Mouse (Mus musculus) heart, embryonic 13.5 days (tissue): ENCODE measurements around the gene C1qtnf3. TPM values are rescaled to one million over a fixed set of nuclear protein-coding genes. Genes with fewer than 3 reads are reported as not detected.
"Not testable (repeated sequence)": the region's sequence is repeated elsewhere in the genome, so short reads cannot be mapped to it uniquely, and the experiment has no call there.

ENCODE experiments used
- ATAC-seq: fragments of 200-750 bp; cut with Nextera tagmentation; 2 replicates; pipeline ENCODE4 v1.8.0; 2017; ENCODE audit warnings: moderate TSS enrichment; ENCODE audit not compliant: insufficient number of reproducible peaks, low FRiP score, low TSS enrichment; ENCODE audit errors: extremely low read depth
- H3K27ac ChIP-seq: fragments of 300-500 bp; sonication (generic); replicated peaks from 2 replicates; pipeline ENCODE4 v1.5.1; 2015; ENCODE audit warnings: moderate library complexity, mild to moderate bottlenecking, inconsistent platforms
- H3K27me3 ChIP-seq: fragments of 300-500 bp; sonication (generic); replicated peaks from 2 replicates; pipeline ENCODE4 v1.6.1; 2015; ENCODE audit warnings: mild to moderate bottlenecking, inconsistent platforms
- H3K36me3 ChIP-seq: fragments of 300-500 bp; sonication (generic); 2 replicates; pipeline ENCODE4 v1.6.1; 2015; ENCODE audit warnings: mild to moderate bottlenecking, inconsistent platforms
- H3K4me1 ChIP-seq: fragments of 300-500 bp; sonication (generic); 2 replicates; pipeline ENCODE4 v1.6.1; 2015; ENCODE audit warnings: inconsistent platforms
- H3K4me2 ChIP-seq: fragments of 300-500 bp; sonication (generic); 2 replicates; pipeline ENCODE4 v1.6.1; 2015; ENCODE audit warnings: inconsistent platforms, mild to moderate bottlenecking, moderate library complexity
- H3K4me3 ChIP-seq: fragments of 300-500 bp; sonication (generic); 2 replicates; pipeline ENCODE4 v1.5.1; 2015; ENCODE audit warnings: moderate library complexity, mild to moderate bottlenecking, inconsistent platforms
- H3K9ac ChIP-seq: fragments of 300-500 bp; sonication (generic); 2 replicates; pipeline ENCODE4 v1.6.1; 2015; ENCODE audit warnings: inconsistent platforms, mild to moderate bottlenecking, moderate library complexity
- H3K9me3 ChIP-seq: fragments of 300-500 bp; sonication (generic); 2 replicates; pipeline ENCODE4 v1.6.1; 2016; ENCODE audit warnings: inconsistent platforms
- WGBS: fragments of 180-500 bp; shearing (Covaris S2); methylation state at CpG from one replicate; pipeline ENCODE4 v1.1.7; 2015; ENCODE audit warnings: mixed read lengths; 5-methylcytosine and 5-hydroxymethylcytosine counted together
- polyA plus RNA-seq: library from polyadenylated mRNA; unstranded; fragments of >200 nt; fragmentation: Nextera tagmentation; extraction: Ambion mirVana; gene quantifications from 2 replicates; pipeline ENCODE4 v1.2.1, GENCODE M21; 2015

C1qtnf3 gene
- polyA plus RNA-seq, 1 experiment from 2014 or later = 0.16 TPM

- H3K36me3 ChIP-seq = no peaks in the 10 kb centered on the region
Observed at GRCm38 (mm10) chr15:10962601-10963000, 10.5 kb downstream of the C1qtnf3 start.

GRCm38 (mm10) chr15:10969439-10969838 lies 17.3 kb downstream of the C1qtnf3 start:
- Histone ChIP-seq H3K36me3 (no peaks in the 10 kb centered on the region), H3K4me3 (no peak overlapping the region), H3K4me1 (no peaks in the 10 kb centered on the region), H3K9ac (no peak overlapping the region), H3K4me2 (no peak overlapping the region), H3K27me3 (no peaks in the 10 kb centered on the region), H3K27ac (no peak overlapping the region), H3K9me3 (no peaks in the 10 kb centered on the region)
- WGBS = 68% methylated on average over 3 of the region's 3 CpGs
- ATAC-seq = no peak

More at GRCm38 (mm10) chr15:10962601-10963000, 10.5 kb downstream of the C1qtnf3 start:
- no peak overlapping the region for H3K4me3 ChIP-seq
- H3K9ac ChIP-seq = no peak overlapping the region
- WGBS = 77% methylated on average over 2 of the region's 2 CpGs
- H3K27me3 ChIP-seq = no peaks in the 10 kb centered on the region
- ATAC-seq = no peak
- H3K4me1 ChIP-seq = no peaks in the 10 kb centered on the region
- H3K4me2 ChIP-seq = no peak overlapping the region
- H3K27ac ChIP-seq = no peak overlapping the region
- H3K9me3 ChIP-seq = no peaks in the 10 kb centered on the region

- 81% methylated on average over 5 of the region's 5 CpGs for WGBS
- Histone ChIP-seq H3K9me3 (no peaks in the 10 kb centered on the region), H3K4me2 (no peak overlapping the region), H3K9ac (no peak overlapping the region), H3K4me1 (no peaks in the 10 kb centered on the region), H3K36me3 (no peaks in the 10 kb centered on the region), H3K27me3 (no peaks in the 10 kb centered on the region), H3K27ac (no peak overlapping the region), H3K4me3 (no peak overlapping the region)
- no peak for ATAC-seq
Observed at GRCm38 (mm10) chr15:10970777-10971176, 18.6 kb downstream of the C1qtnf3 start.

GRCm38 (mm10) chr15:10977151-10977550 lies 25.0 kb downstream of the C1qtnf3 start:
- Histone ChIP-seq H3K9ac (no peak overlapping the region), H3K4me2 (no peak overlapping the region), H3K4me1 (peaks cover 7% of the 10 kb centered on the region), H3K36me3 (no peaks in the 10 kb centered on the region), H3K4me3 (no peak overlapping the region), H3K27me3 (no peaks in the 10 kb centered on the region), H3K9me3 (no peaks in the 10 kb centered on the region), H3K27ac (no peak overlapping the region)
- ATAC-seq = no peak

GRCm38 (mm10) chr15:10980712-10981111 lies 28.6 kb downstream of the C1qtnf3 start:
- peaks cover 11% of the 10 kb centered on the region for H3K4me1 ChIP-seq
- WGBS = 63% methylated on average over 2 of the region's 2 CpGs
- peak overlapping the region; percentile 94; the same call in 1 of the 2 replicates for H3K27ac ChIP-seq
- peaks cover 10% of the 10 kb centered on the region; the same call in 1 of the 2 replicates for H3K36me3 ChIP-seq
- peak overlapping the region; percentile 82 for H3K4me3 ChIP-seq
- ATAC-seq = no peak
- no peaks in the 10 kb centered on the region for H3K9me3 ChIP-seq
- peak overlapping the region; percentile 75 for H3K4me2 ChIP-seq
- H3K27me3 ChIP-seq = no peaks in the 10 kb centered on the region
- peak overlapping the region; percentile 90 for H3K9ac ChIP-seq

- Histone ChIP-seq H3K9me3 (no peaks in the 10 kb centered on the region), H3K4me3 (peak within 1 kb of the TSS; percentile 82), H3K4me1 (peaks cover 11% of the 10 kb centered on the region), H3K27me3 (no peaks in the 10 kb centered on the region), H3K27ac (peak within 1 kb of the TSS; percentile 94), H3K9ac (peak within 1 kb of the TSS; percentile 90), H3K36me3 (peaks cover 10% of the 10 kb centered on the region; the same call in 1 of the 2 replicates), H3K4me2 (peak within 1 kb of the TSS; percentile 75)
- under 1% methylated on average over 52 of the region's 52 CpGs for WGBS
- ATAC-seq = peak; percentile 93
Observed at GRCm38 (mm10) chr15:10981377-10982063, 29.4 kb downstream of the C1qtnf3 start, which contains the start of gene Amacr. Amacr (plus strand) TSS chr15:10981756.

- Histone ChIP-seq H3K9me3 (no peaks in the 10 kb centered on the region), H3K27ac (peak overlapping the region; percentile 94), H3K4me2 (peak overlapping the region; percentile 75), H3K36me3 (peaks cover 13% of the 10 kb centered on the region), H3K4me3 (peak overlapping the region; percentile 82), H3K27me3 (no peaks in the 10 kb centered on the region), H3K9ac (peak overlapping the region; percentile 90), H3K4me1 (peaks cover 11% of the 10 kb centered on the region)
- no peak for ATAC-seq
- WGBS = 3% methylated on average over 6 of the region's 6 CpGs
Observed at GRCm38 (mm10) chr15:10982064-10982435, 29.9 kb downstream of the C1qtnf3 start.

- Histone ChIP-seq H3K36me3 (peaks cover 33% of the 10 kb centered on the region), H3K27me3 (no peaks in the 10 kb centered on the region), H3K27ac (no peak overlapping the region), H3K9ac (no peak overlapping the region), H3K4me1 (peaks cover 9% of the 10 kb centered on the region), H3K9me3 (no peaks in the 10 kb centered on the region), H3K4me2 (no peak overlapping the region), H3K4me3 (no peak overlapping the region)
- WGBS = 73% methylated on average over 6 of the region's 6 CpGs
- no peak for ATAC-seq
Observed at GRCm38 (mm10) chr15:10985756-10986155, 33.6 kb downstream of the C1qtnf3 start.

- not testable (repeated sequence) for H3K9me3 ChIP-seq, H3K9ac ChIP-seq, H3K27me3 ChIP-seq, H3K4me3 ChIP-seq, H3K27ac ChIP-seq, H3K4me2 ChIP-seq, H3K4me1 ChIP-seq, ATAC-seq
- H3K36me3 ChIP-seq = peaks cover 35% of the 10 kb centered on the region
- WGBS = 66% methylated on average over 2 of the region's 2 CpGs
Observed at GRCm38 (mm10) chr15:10986477-10986876, 34.3 kb downstream of the C1qtnf3 start.

GRCm38 (mm10) chr15:10990411-10990810 lies 38.3 kb downstream of the C1qtnf3 start:
- no peak overlapping the region for H3K27ac ChIP-seq
- H3K4me1 ChIP-seq = no peaks in the 10 kb centered on the region
- 32% methylated on average over 2 of the region's 2 CpGs for WGBS
- no peak overlapping the region for H3K4me3 ChIP-seq
- H3K27me3 ChIP-seq = no peaks in the 10 kb centered on the region
- no peak overlapping the region for H3K4me2 ChIP-seq
- H3K9ac ChIP-seq = no peak overlapping the region
- no peak for ATAC-seq
- no peaks in the 10 kb centered on the region for H3K9me3 ChIP-seq
- H3K36me3 ChIP-seq = peaks cover 32% of the 10 kb centered on the region

GRCm38 (mm10) chr15:10991566-10991965 lies 39.4 kb downstream of the C1qtnf3 start:
- 87% methylated on average over 1 of the region's 1 CpGs for WGBS
- Histone ChIP-seq H3K4me1 (no peaks in the 10 kb centered on the region), H3K9me3 (no peaks in the 10 kb centered on the region), H3K27ac (no peak overlapping the region), H3K36me3 (peaks cover 39% of the 10 kb centered on the region), H3K4me2 (no peak overlapping the region), H3K27me3 (no peaks in the 10 kb centered on the region), H3K4me3 (no peak overlapping the region), H3K9ac (no peak overlapping the region)
- ATAC-seq = no peak

GRCm38 (mm10) chr15:10999832-11000231 lies 47.7 kb downstream of the C1qtnf3 start:
- Histone ChIP-seq H3K4me1 (no peaks in the 10 kb centered on the region), H3K27me3 (no peaks in the 10 kb centered on the region), H3K9ac (no peak overlapping the region), H3K27ac (no peak overlapping the region), H3K4me2 (peak overlapping the region; percentile 44), H3K36me3 (peaks cover 11% of the 10 kb centered on the region), H3K9me3 (no peaks in the 10 kb centered on the region), H3K4me3 (peak overlapping the region; percentile 24; the same call in 1 of the 2 replicates)
- 44% methylated on average over 5 of the region's 5 CpGs for WGBS
- no peak for ATAC-seq
